Mouse (Mus musculus): ENCODE data around the gene Sox6. TPM values are rescaled to one million over a fixed set of nuclear protein-coding genes. Genes with fewer than 3 reads are reported as not detected.

The Sox6 gene
- total and polyA plus RNA-seq, 3 experiments, result 0.09 to 1.3 (median 0.90) TPM

- H3K79me2 ChIP-seq (replicated peaks; ENCODE audit: control insufficient read depth, extremely low read depth, insufficient read depth, poor library complexity, severe bottlenecking), result no peaks in the 10 kb centered on the region
- no peak overlapping the region for H3K4me3 ChIP-seq (replicated peaks in 1 of 3; ENCODE audit: low read depth in 2 of 3, low read length in 2 of 3, poor library complexity in 1 of 3)
- dilution Hi-C loops (cut with MboI; ENCODE audit: extremely low pct_ligation_motif_present, extremely low pct_unique_long_range_greater_than_20kb, low sequenced_read_pairs) (no loop called here), in situ Hi-C loops (cut with MboI; ENCODE audit: low pct_ligation_motif_present, low pct_unique_long_range_greater_than_20kb, low sequenced_read_pairs) (no loop called here)
- no peaks in the 10 kb centered on the region for H3K36me3 ChIP-seq (replicated peaks in 1 of 2; ENCODE audit: control insufficient read depth in 1 of 2, insufficient read depth in 1 of 2, low read length in 1 of 2)
- TF ChIP-seq ZNF384 (IDR thresholded peaks at IDR 0.05; ENCODE audit: low read depth, low read length) (no peak), ELF1 (IDR thresholded peaks at IDR 0.05; ENCODE audit: low read depth, low read length) (no peak), PAX5 (IDR thresholded peaks at IDR 0.05; ENCODE audit: low read length) (no peak), MAX (IDR thresholded peaks at IDR 0.05; ENCODE audit: low read length) (no peak), POLR2AphosphoS2 (IDR thresholded peaks at IDR 0.05; ENCODE audit: low read depth, low read length) (no peak), MAFK (IDR thresholded peaks at IDR 0.05; ENCODE audit: insufficient replicate concordance, low read length) (no peak)
- H3K9me3 ChIP-seq (replicated peaks; ENCODE audit: low read length), result no peaks in the 10 kb centered on the region
- DNase-seq (ENCODE audit: extremely low read depth), result no peak
- H3K4me2 ChIP-seq (ENCODE audit: insufficient read depth, low read depth, poor library complexity, severe bottlenecking), result no peak overlapping the region
- H3K4me1 ChIP-seq (ENCODE audit: control insufficient read depth in 1 of 2, insufficient read depth in 2 of 2), result no peaks in the 10 kb centered on the region
- H3K27ac ChIP-seq (ENCODE audit: insufficient read depth, low read depth), result no peak overlapping the region
- H3K9ac ChIP-seq (ENCODE audit: insufficient read depth, low read depth), result no peak overlapping the region
- H3K27me3 ChIP-seq (replicated peaks), result no peaks in the 10 kb centered on the region
Observed at GRCm38 (mm10) chr7:115645272-115645970, 393.2 kb downstream of the Sox6 start.

GRCm38 (mm10) chr7:115630691-115631090 is 407.9 kb downstream of the Sox6 start:
- dilution Hi-C loops (cut with MboI; ENCODE audit: extremely low pct_ligation_motif_present, extremely low pct_unique_long_range_greater_than_20kb, low sequenced_read_pairs), result no loop called here
- in situ Hi-C loops (cut with MboI; ENCODE audit: low pct_ligation_motif_present, low pct_unique_long_range_greater_than_20kb, low sequenced_read_pairs), result no loop called here
- H3K27me3 ChIP-seq (replicated peaks), result no peaks in the 10 kb centered on the region
- no peak for DNase-seq (ENCODE audit: extremely low read depth)
- H3K9ac ChIP-seq (ENCODE audit: insufficient read depth, low read depth), result no peak overlapping the region
- H3K4me2 ChIP-seq (ENCODE audit: insufficient read depth, low read depth, poor library complexity, severe bottlenecking), result no peak overlapping the region
- H3K9me3 ChIP-seq (replicated peaks; ENCODE audit: low read length), result peaks cover 3% of the 10 kb centered on the region
- no peaks in the 10 kb centered on the region; a peak in 1 of 4 replicates for H3K4me1 ChIP-seq (ENCODE audit: control insufficient read depth in 1 of 2, insufficient read depth in 2 of 2)
- no peaks in the 10 kb centered on the region for H3K36me3 ChIP-seq (replicated peaks in 1 of 2; ENCODE audit: control insufficient read depth in 1 of 2, insufficient read depth in 1 of 2, low read length in 1 of 2)
- no peak overlapping the region for H3K4me3 ChIP-seq (replicated peaks in 1 of 3; ENCODE audit: low read depth in 2 of 3, low read length in 2 of 3, poor library complexity in 1 of 3)
- no peaks in the 10 kb centered on the region for H3K79me2 ChIP-seq (replicated peaks; ENCODE audit: control insufficient read depth, extremely low read depth, insufficient read depth, poor library complexity, severe bottlenecking)
- TF ChIP-seq E2F4 (IDR thresholded peaks at IDR 0.05; ENCODE audit: insufficient replicate concordance, low read depth, low read length), result no peak
- TF ChIP-seq NELFE (IDR thresholded peaks at IDR 0.05; ENCODE audit: low read depth, low read length), result no peak
- TF ChIP-seq GABPA (IDR thresholded peaks at IDR 0.05; ENCODE audit: insufficient replicate concordance, low read depth, low read length), result no peak
- TF ChIP-seq MAFK (IDR thresholded peaks at IDR 0.05; ENCODE audit: insufficient replicate concordance, low read length), result no peak
- TF ChIP-seq TCF12 (IDR thresholded peaks at IDR 0.05; ENCODE audit: low read depth, low read length), result no peak
- no peak for TF ChIP-seq ZMIZ1 (IDR thresholded peaks at IDR 0.05; ENCODE audit: low read depth, low read length)
- no peak overlapping the region for H3K27ac ChIP-seq (ENCODE audit: insufficient read depth, low read depth)

DNA sequence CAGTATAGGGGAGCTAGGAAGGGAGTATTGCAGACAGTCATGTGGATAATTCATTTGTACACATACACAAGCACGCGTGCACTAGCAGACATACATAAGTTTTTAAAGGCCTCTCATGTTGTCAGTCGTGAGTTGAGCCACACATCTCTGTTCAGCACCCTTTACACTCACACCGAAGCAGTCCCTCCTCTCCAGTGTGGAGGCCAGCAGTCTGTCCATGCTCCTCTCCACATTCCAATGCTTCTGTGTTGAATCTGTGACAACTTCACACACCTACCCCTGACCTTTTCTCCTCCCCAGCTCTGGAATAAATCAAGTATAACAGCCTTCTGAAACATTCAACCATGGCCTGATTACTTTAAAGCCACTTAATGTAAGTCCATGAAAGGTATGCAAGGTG is 408.3 kb downstream of the Sox6 start:
- H3K4me1 ChIP-seq (ENCODE audit: control insufficient read depth in 1 of 2, insufficient read depth in 2 of 2), result no peaks in the 10 kb centered on the region; a peak in 1 of 4 replicates
- H3K27me3 ChIP-seq (replicated peaks), result no peaks in the 10 kb centered on the region
- no peaks in the 10 kb centered on the region for H3K36me3 ChIP-seq (replicated peaks in 1 of 2; ENCODE audit: control insufficient read depth in 1 of 2, insufficient read depth in 1 of 2, low read length in 1 of 2)
- no peak for DNase-seq (ENCODE audit: extremely low read depth)
- in situ Hi-C loops (cut with MboI; ENCODE audit: low pct_ligation_motif_present, low pct_unique_long_range_greater_than_20kb, low sequenced_read_pairs), result no loop called here
- H3K4me3 ChIP-seq (replicated peaks in 1 of 3; ENCODE audit: low read depth in 2 of 3, low read length in 2 of 3, poor library complexity in 1 of 3), result no peak overlapping the region
- H3K9ac ChIP-seq (ENCODE audit: insufficient read depth, low read depth), result no peak overlapping the region
- H3K9me3 ChIP-seq (replicated peaks; ENCODE audit: low read length), result peaks cover 3% of the 10 kb centered on the region
- TF ChIP-seq MXI1 (IDR thresholded peaks at IDR 0.05; ENCODE audit: low read depth, low read length) (no peak), ELF1 (IDR thresholded peaks at IDR 0.05; ENCODE audit: low read depth, low read length) (no peak), ETS1 (conservative IDR thresholded peaks at IDR 0.05; ENCODE audit: low read depth, low read length) (no peak), MEF2A (IDR thresholded peaks at IDR 0.05; ENCODE audit: borderline replicate concordance, low read depth, low read length) (no peak), TCF12 (IDR thresholded peaks at IDR 0.05; ENCODE audit: low read depth, low read length) (no peak), UBTF (IDR thresholded peaks at IDR 0.05; ENCODE audit: low read depth, low read length) (no peak)
- dilution Hi-C loops (cut with MboI; ENCODE audit: extremely low pct_ligation_motif_present, extremely low pct_unique_long_range_greater_than_20kb, low sequenced_read_pairs), result no loop called here
- no peaks in the 10 kb centered on the region for H3K79me2 ChIP-seq (replicated peaks; ENCODE audit: control insufficient read depth, extremely low read depth, insufficient read depth, poor library complexity, severe bottlenecking)
- H3K4me2 ChIP-seq (ENCODE audit: insufficient read depth, low read depth, poor library complexity, severe bottlenecking), result no peak overlapping the region
- H3K27ac ChIP-seq (ENCODE audit: insufficient read depth, low read depth), result no peak overlapping the region
